Mouse (Mus musculus) embryonic facial prominence, embryonic 11.5 days (tissue): Measurements from ENCODE around the gene Cd70. TPM values are rescaled to one million over a fixed set of nuclear protein-coding genes. Genes with fewer than 3 reads are reported as not detected.
A peak's percentile ranks its signal among the peaks of the same experiment; 100 is the strongest.

Experiments
- ATAC-seq: fragments of 200-750 bp; cut with Nextera tagmentation; replicated peaks from 2 replicates; pipeline ENCODE4 v1.8.0; 2017; ENCODE audit warnings: low read depth; ENCODE audit not compliant: insufficient number of reproducible peaks, low FRiP score, low TSS enrichment
- DNase-seq: peaks from one replicate; pipeline ENCODE4 v3.0.0-alpha.2; 2015; ENCODE audit warnings: low spot score
- H3K27ac ChIP-seq: fragments of 300-500 bp; sonication (generic); replicated peaks from 2 replicates; pipeline ENCODE4 v1.5.1; 2014; ENCODE audit warnings: mild to moderate bottlenecking, low read depth, low read length, control low read depth
- H3K27me3 ChIP-seq: fragments of 300-500 bp; sonication (generic); 2 replicates; pipeline ENCODE4 v1.6.1; 2014; ENCODE audit warnings: mild to moderate bottlenecking, low read length, moderate library complexity, mixed read lengths; ENCODE audit not compliant: control insufficient read depth, insufficient read depth
- H3K36me3 ChIP-seq: fragments of 300-500 bp; sonication (generic); replicated peaks from 2 replicates; pipeline ENCODE4 v1.6.1; 2014; ENCODE audit warnings: low read depth, mild to moderate bottlenecking, low read length, moderate library complexity, mixed read lengths; ENCODE audit not compliant: control insufficient read depth, insufficient read depth
- H3K4me1 ChIP-seq: fragments of 300-500 bp; sonication (generic); 2 replicates; pipeline ENCODE4 v1.6.1; 2014; ENCODE audit warnings: low read length, mixed read lengths; ENCODE audit not compliant: control insufficient read depth, insufficient read depth
- H3K4me2 ChIP-seq: fragments of 300-500 bp; sonication (generic); 2 replicates; pipeline ENCODE4 v1.6.1; 2014; ENCODE audit warnings: low read depth, mild to moderate bottlenecking, control low read depth, low read length, moderate library complexity
- H3K4me3 ChIP-seq: fragments of 300-500 bp; sonication (generic); 2 replicates; pipeline ENCODE4 v1.5.1; 2014; ENCODE audit warnings: low read depth, low read length, control low read depth
- H3K9ac ChIP-seq: fragments of 300-500 bp; sonication (generic); replicated peaks from 2 replicates; pipeline ENCODE4 v1.6.1; 2014; ENCODE audit warnings: mild to moderate bottlenecking, control low read depth, low read length
- H3K9me3 ChIP-seq: fragments of 300-500 bp; sonication (generic); replicated peaks from 2 replicates; pipeline ENCODE4 v1.6.1; 2016; ENCODE audit warnings: mild to moderate bottlenecking, low read length, inconsistent platforms, mixed read lengths; ENCODE audit not compliant: control insufficient read depth
- WGBS: fragments of 180-500 bp; shearing (Covaris S2); extraction: QIAGEN DNeasy Blood & Tissue Kit; methylation state at CpG from one replicate; pipeline ENCODE4 v1.1.7; 2014; 5-methylcytosine and 5-hydroxymethylcytosine counted together
- polyA plus RNA-seq: library from polyadenylated mRNA; unstranded; fragments of >200 nt; fragmentation: Nextera tagmentation; extraction: Ambion mirVana; gene quantifications from 2 replicates; pipeline ENCODE4 v1.2.1, GENCODE M21; 2014

Gene Cd70
- polyA plus RNA-seq, 1 experiment from 2014 or later, result not detected

- no peaks in the 10 kb centered on the region for H3K9me3 ChIP-seq
- no peaks in the 10 kb centered on the region for H3K36me3 ChIP-seq
- no peaks in the 10 kb centered on the region for H3K27me3 ChIP-seq
- no peak overlapping the region for H3K9ac ChIP-seq
- no peak overlapping the region for H3K27ac ChIP-seq
- no peak overlapping the region for H3K4me2 ChIP-seq
- ATAC-seq (no peak), DNase-seq (no peak)
- H3K4me1 ChIP-seq, result no peaks in the 10 kb centered on the region
- H3K4me3 ChIP-seq, result no peak overlapping the region
- 92% methylated on average over 1 of the region's 1 CpGs for WGBS
Measured at GRCm38 (mm10) chr17:57131793-57132192, 17.8 kb downstream of the Cd70 start.

GRCm38 (mm10) chr17:57125853-57126622, 23.5 kb downstream of the Cd70 start:
- DNase-seq (no peak), ATAC-seq (no peak)
- H3K4me3 ChIP-seq, result no peak overlapping the region
- H3K4me2 ChIP-seq, result no peak overlapping the region
- H3K9ac ChIP-seq, result no peak overlapping the region
- no peak overlapping the region for H3K27ac ChIP-seq
- no peaks in the 10 kb centered on the region for H3K36me3 ChIP-seq
- no peaks in the 10 kb centered on the region for H3K9me3 ChIP-seq
- WGBS, result 64% methylated on average over 3 of the region's 3 CpGs
- H3K4me1 ChIP-seq, result no peaks in the 10 kb centered on the region
- H3K27me3 ChIP-seq, result no peaks in the 10 kb centered on the region

- H3K4me2 ChIP-seq, result no peak overlapping the region
- no peaks in the 10 kb centered on the region for H3K27me3 ChIP-seq
- ATAC-seq (no peak), DNase-seq (no peak)
- no peak overlapping the region for H3K4me3 ChIP-seq
- H3K9ac ChIP-seq, result no peak overlapping the region
- no peaks in the 10 kb centered on the region for H3K36me3 ChIP-seq
- WGBS, result 82% methylated on average over 4 of the region's 4 CpGs
- no peaks in the 10 kb centered on the region for H3K4me1 ChIP-seq
- H3K27ac ChIP-seq, result no peak overlapping the region
- H3K9me3 ChIP-seq, result no peaks in the 10 kb centered on the region
Measured at GRCm38 (mm10) chr17:57124792-57125191, 24.8 kb downstream of the Cd70 start.

GRCm38 (mm10) chr17:57123192-57124118, 26.1 kb downstream of the Cd70 start:
- H3K4me2 ChIP-seq, result no peak overlapping the region
- H3K27ac ChIP-seq, result no peak overlapping the region
- WGBS, result 87% methylated on average over 11 of the region's 11 CpGs
- H3K9ac ChIP-seq, result no peak overlapping the region
- H3K4me1 ChIP-seq, result no peaks in the 10 kb centered on the region
- no peaks in the 10 kb centered on the region for H3K9me3 ChIP-seq
- no peaks in the 10 kb centered on the region for H3K36me3 ChIP-seq
- no peak overlapping the region for H3K4me3 ChIP-seq
- ATAC-seq, result no peak
- no peaks in the 10 kb centered on the region for H3K27me3 ChIP-seq
- no peak for DNase-seq

GRCm38 (mm10) chr17:57121856-57122255, 27.7 kb downstream of the Cd70 start:
- Histone ChIP-seq H3K4me3 (no peak overlapping the region), H3K27ac (no peak overlapping the region), H3K4me2 (no peak overlapping the region), H3K4me1 (no peaks in the 10 kb centered on the region), H3K9ac (no peak overlapping the region), H3K27me3 (no peaks in the 10 kb centered on the region), H3K9me3 (no peaks in the 10 kb centered on the region), H3K36me3 (no peaks in the 10 kb centered on the region)
- WGBS, result 76% methylated on average over 2 of the region's 2 CpGs
- DNase-seq (no peak), ATAC-seq (no peak)

- H3K4me2 ChIP-seq, result peak overlapping the region; percentile 21
- WGBS, result 3% methylated on average over 11 of the region's 11 CpGs
- H3K36me3 ChIP-seq, result no peaks in the 10 kb centered on the region
- peak; percentile 87 for ATAC-seq
- no peak overlapping the region for H3K4me3 ChIP-seq
- no peak overlapping the region for H3K27ac ChIP-seq
- H3K9ac ChIP-seq, result no peak overlapping the region
- no peaks in the 10 kb centered on the region for H3K9me3 ChIP-seq
- no peaks in the 10 kb centered on the region for H3K27me3 ChIP-seq
- H3K4me1 ChIP-seq, result no peaks in the 10 kb centered on the region
- DNase-seq, result peak; percentile 67
Measured at GRCm38 (mm10) chr17:57118524-57119349, 30.8 kb downstream of the Cd70 start.

- no peak overlapping the region for H3K9ac ChIP-seq
- no peak for ATAC-seq
- DNase-seq, result no peak
- no peak overlapping the region for H3K4me2 ChIP-seq
- no peak overlapping the region for H3K4me3 ChIP-seq
- no peaks in the 10 kb centered on the region for H3K27me3 ChIP-seq
- H3K36me3 ChIP-seq, result no peaks in the 10 kb centered on the region
- no peak overlapping the region for H3K27ac ChIP-seq
- 81% methylated on average over 2 of the region's 2 CpGs for WGBS
- no peaks in the 10 kb centered on the region for H3K4me1 ChIP-seq
- no peaks in the 10 kb centered on the region for H3K9me3 ChIP-seq
Measured at GRCm38 (mm10) chr17:57116801-57117200, 32.8 kb downstream of the Cd70 start.
